ENCODE assay signal across 8 mouse cellular contexts in the genomic region with DNA sequence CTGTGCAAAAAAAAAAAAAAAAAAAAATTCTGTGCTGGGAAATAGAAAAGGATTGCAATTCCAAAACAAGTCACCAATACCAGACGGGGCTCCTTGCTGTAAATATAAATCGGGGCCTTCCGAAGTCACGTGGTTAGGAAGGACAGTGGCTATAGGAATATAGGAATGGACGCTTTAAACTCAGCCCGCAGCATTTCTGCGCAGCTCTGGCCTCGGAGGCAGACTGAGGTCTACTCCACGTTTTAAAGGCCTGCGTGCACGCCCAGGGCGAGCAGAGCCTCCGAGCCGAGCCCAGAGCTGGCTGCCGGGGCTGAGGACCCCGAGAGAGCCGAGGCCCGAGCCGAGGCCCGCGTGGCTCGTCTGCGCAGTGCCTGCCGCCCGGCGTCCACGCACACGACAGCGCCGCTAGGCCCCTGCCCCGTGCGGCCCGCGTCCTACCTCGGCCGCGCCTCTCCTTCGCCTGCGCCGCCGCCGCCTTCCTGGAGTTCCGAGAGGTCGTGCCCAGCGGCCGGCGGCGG. TPM values are rescaled to one million over a fixed set of nuclear protein-coding genes. Genes with fewer than 3 reads are reported as not detected.
DNase-seq lines count a peak whose midpoint lies in the region; ATAC-seq and TF ChIP-seq lines count a peak whose summit lies in the region.

No protein-coding gene starts in this region.

- peak overlapping the region; percentile 83 for H3K4me2 ChIP-seq in kidney, postnatal 0 days (ENCODE audit: low read length)
- H3K4me2 ChIP-seq in embryonic facial prominence, embryonic 15.5 days (replicated peaks): peak overlapping the region; percentile 72
- H3K4me2 ChIP-seq in midbrain, postnatal 0 days (ENCODE audit: low read depth, low read length, poor library complexity, severe bottlenecking): peak overlapping the region; percentile 91

- H3K4me1 ChIP-seq in kidney, postnatal 0 days (replicated peaks; ENCODE audit: insufficient read depth, low read length): 0 out of 2 replicates have a peak, but pooled peaks cover 3% of the 10 kb centered on the region
- H3K4me1 ChIP-seq in embryonic facial prominence, embryonic 15.5 days: peaks cover 9% of the 10 kb centered on the region
- H3K4me1 ChIP-seq in midbrain, postnatal 0 days (ENCODE audit: insufficient read depth, low read length): peaks cover 5% of the 10 kb centered on the region; the same call in 1 of the 2 replicates

- peak; percentile 65 for DNase-seq in kidney, postnatal 0 days (ENCODE audit: low spot score)
- DNase-seq in kidney, postnatal 14 days: no peak
- peak; percentile 80 for DNase-seq in MN1 (ENCODE audit: low spot score)
- DNase-seq in large intestine, adult 2 months (ENCODE audit: low read depth, low spot score): peak; percentile 29
- DNase-seq in midbrain, postnatal 0 days (ENCODE audit: low spot score): peak; percentile 54
- DNase-seq in thymus, postnatal 4 days: no peak
- no peak for DNase-seq in T-cell, adult 2 months (ENCODE audit: low spot score)

- TF ChIP-seq CTCF in kidney, postnatal 0 days (IDR thresholded peaks at IDR 0.05; ENCODE audit: low read depth): no peak
- TF ChIP-seq CTCF in midbrain, postnatal 0 days (IDR thresholded peaks at IDR 0.05): no peak

- H3K9me3 ChIP-seq in kidney, postnatal 0 days (replicated peaks; ENCODE audit: low read length): no peaks in the 10 kb centered on the region
- no peaks in the 10 kb centered on the region for H3K9me3 ChIP-seq in embryonic facial prominence, embryonic 15.5 days (replicated peaks)
- no peaks in the 10 kb centered on the region for H3K9me3 ChIP-seq in midbrain, postnatal 0 days (ENCODE audit: low read length)

- H3K27me3 ChIP-seq in kidney, postnatal 0 days (ENCODE audit: insufficient read depth, low read length): no peaks in the 10 kb centered on the region
- H3K27me3 ChIP-seq in embryonic facial prominence, embryonic 15.5 days: no peaks in the 10 kb centered on the region
- no peaks in the 10 kb centered on the region for H3K27me3 ChIP-seq in midbrain, postnatal 0 days (ENCODE audit: insufficient read depth, low read length)

- H3K27ac ChIP-seq in kidney, postnatal 0 days: peak overlapping the region; percentile 96
- H3K27ac ChIP-seq in embryonic facial prominence, embryonic 15.5 days (replicated peaks): peak overlapping the region; percentile 95
- H3K27ac ChIP-seq in midbrain, postnatal 0 days (ENCODE audit: low read depth, low read length): peak overlapping the region; percentile 94

- H3K36me3 ChIP-seq in kidney, postnatal 0 days (ENCODE audit: insufficient read depth, low read length): no peaks in the 10 kb centered on the region
- 0 out of 2 replicates have a peak, but pooled peaks cover 3% of the 10 kb centered on the region for H3K36me3 ChIP-seq in embryonic facial prominence, embryonic 15.5 days
- H3K36me3 ChIP-seq in midbrain, postnatal 0 days (ENCODE audit: insufficient read depth, low read length): no peaks in the 10 kb centered on the region

- ATAC-seq in kidney, postnatal 0 days (replicated peaks; ENCODE audit: low FRiP score, low read depth): peak; percentile 72
- peak; percentile 78 for ATAC-seq in embryonic facial prominence, embryonic 15.5 days (ENCODE audit: insufficient number of reproducible peaks, low FRiP score, low TSS enrichment, low read depth)
- ATAC-seq in midbrain, postnatal 0 days (ENCODE audit: low FRiP score): peak; percentile 76

- H3K4me3 ChIP-seq in kidney, postnatal 0 days (replicated peaks; ENCODE audit: low read depth, low read length): peak overlapping the region; percentile 70
- peak overlapping the region; percentile 84 for H3K4me3 ChIP-seq in embryonic facial prominence, embryonic 15.5 days (replicated peaks)
- H3K4me3 ChIP-seq in midbrain, postnatal 0 days (ENCODE audit: low read depth, low read length): peak overlapping the region; percentile 76

- WGBS in kidney, postnatal 0 days: under 1% methylated on average over 48 of the region's 48 CpGs
- 0% methylated on average over 46 of the region's 48 CpGs for WGBS in embryonic facial prominence, embryonic 15.5 days
- WGBS in large intestine, adult 2 months: under 1% methylated on average over 48 of the region's 48 CpGs
- under 1% methylated on average over 46 of the region's 48 CpGs for WGBS in midbrain, postnatal 0 days

- peak overlapping the region; percentile 90 for H3K9ac ChIP-seq in kidney, postnatal 0 days (ENCODE audit: low read depth, low read length)
- H3K9ac ChIP-seq in embryonic facial prominence, embryonic 15.5 days: peak overlapping the region; percentile 83
- H3K9ac ChIP-seq in midbrain, postnatal 0 days (replicated peaks; ENCODE audit: low read length, poor library complexity, severe bottlenecking): peak overlapping the region; percentile 91

RNA-seq across cellular contexts. Expression of a gene that starts 0.7 kb away (rescaled TPM):
- 72.1 and 75.5 TPM in 2 replicates for polyA plus RNA-seq in kidney, postnatal 0 days (2015; fragmentation: Nextera tagmentation; extraction: Ambion mirVana)
- 47.5 and 51.2 TPM in 2 replicates for polyA plus RNA-seq in embryonic facial prominence, embryonic 15.5 days (2015; fragmentation: Nextera tagmentation; extraction: Ambion mirVana)
- 2.9 and 3.6 TPM in 2 replicates for polyA plus RNA-seq in large intestine, adult 2 months (2012; rRNA removed)
- 24.4 and 31.8 TPM in 2 replicates for total RNA-seq in midbrain, postnatal 0 days (2014; rRNA removed)
- polyA plus RNA-seq in midbrain, postnatal 0 days (2015; fragmentation: Nextera tagmentation; extraction: Ambion mirVana): 48.9 and 54.9 TPM in 2 replicates

RNA-seq across cellular contexts. Expression of a gene that starts 49.4 kb away (rescaled TPM):
- 10.2 and 13.1 TPM in 2 replicates for polyA plus RNA-seq in kidney, postnatal 0 days (2015; fragmentation: Nextera tagmentation; extraction: Ambion mirVana)
- 11.3 and 13.1 TPM in 2 replicates for polyA plus RNA-seq in embryonic facial prominence, embryonic 15.5 days (2015; fragmentation: Nextera tagmentation; extraction: Ambion mirVana)
- polyA plus RNA-seq in large intestine, adult 2 months (2012; rRNA removed): 1.5 and 1.9 TPM in 2 replicates
- 31.0 and 31.1 TPM in 2 replicates for total RNA-seq in midbrain, postnatal 0 days (2014; rRNA removed)
- 21.6 and 28.5 TPM in 2 replicates for polyA plus RNA-seq in midbrain, postnatal 0 days (2015; fragmentation: Nextera tagmentation; extraction: Ambion mirVana)

Comparison
In these comparisons a context has a peak if more than half of its experiments do, and no peak if none do; other contexts are left out.
1. DNase-seq: peak in kidney, postnatal 0 days (single experiment), MN1 (single experiment), large intestine, adult 2 months (single experiment) and midbrain, postnatal 0 days (single experiment); none in kidney, postnatal 14 days (single experiment), thymus, postnatal 4 days (single experiment) and T-cell, adult 2 months (single experiment).
2. RNA of a gene that starts 0.7 kb away (polyA plus RNA-seq): 72.1 to 75.5 TPM in kidney, postnatal 0 days, 48.9 to 54.9 TPM in midbrain, postnatal 0 days and 47.5 to 51.2 TPM in embryonic facial prominence, embryonic 15.5 days; 2.9 to 3.6 TPM in large intestine, adult 2 months; every median in the first group is over 10 times any median in the second.
3. Peak in every context shown above with its lines, with median percentiles within 50 percentile points of each other: ATAC-seq, H3K27ac ChIP-seq, H3K4me2 ChIP-seq, H3K4me3 ChIP-seq and H3K9ac ChIP-seq.